Mouse (Mus musculus): ENCODE results near the gene Gm28047. TPM values are rescaled to one million over a fixed set of nuclear protein-coding genes. Genes with fewer than 3 reads are reported as not detected.

Gm28047 gene
- polyA plus RNA-seq, 1 experiment from 2014 or later = 0.36 TPM

DNA sequence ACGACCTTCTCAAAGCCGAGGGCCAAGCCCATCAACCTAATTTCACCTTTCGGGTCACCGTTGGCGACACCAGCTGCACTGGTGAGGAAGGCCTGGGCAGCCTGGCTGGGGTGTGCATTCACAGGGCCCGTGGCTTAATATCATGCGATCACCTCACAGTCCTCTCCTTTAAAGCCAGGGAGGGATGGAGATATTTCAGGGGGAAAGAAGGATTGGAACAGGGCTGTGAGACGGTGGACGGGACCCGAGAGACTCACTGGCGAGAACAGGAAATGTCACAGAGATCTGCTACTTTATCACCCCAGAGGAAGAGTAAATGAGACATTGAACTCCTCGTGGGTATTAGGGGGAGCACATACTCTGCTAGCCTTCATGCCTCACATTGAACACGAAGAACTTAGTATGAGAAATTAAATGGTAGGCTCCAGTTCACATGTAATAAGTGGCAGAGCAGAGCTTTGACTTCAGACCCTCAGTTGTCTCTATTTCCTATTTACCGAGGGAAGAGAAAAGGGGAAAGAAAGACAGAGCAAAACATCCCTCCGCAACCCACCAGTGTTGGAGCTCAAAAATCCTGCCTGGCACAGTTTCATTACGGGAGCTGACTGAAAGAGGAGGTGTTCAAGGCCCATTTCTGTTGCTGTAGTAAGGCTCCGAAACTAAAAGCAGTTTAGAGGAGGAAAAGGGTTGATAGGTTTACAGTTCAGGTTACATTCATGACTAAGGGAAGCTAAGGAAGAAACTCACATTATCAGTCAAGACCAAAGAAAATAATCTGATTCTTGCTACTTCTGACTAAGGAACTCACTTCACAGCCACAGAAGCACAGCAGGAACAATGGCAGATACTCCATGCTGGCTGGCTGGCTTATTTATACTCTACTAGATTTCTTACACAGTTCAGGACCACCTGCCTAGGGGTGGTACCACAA, 105.4 kb downstream of the Gm28047 start:
- Histone ChIP-seq H3K4me2 (replicated peaks; ENCODE audit: low read depth, low read length) (peak overlapping the region; percentile 84), H3K27me3 (ENCODE audit: insufficient read depth, low read length) (no peaks in the 10 kb centered on the region), H3K4me3 (ENCODE audit: low read length) (peak overlapping the region; percentile 66), H3K4me1 (ENCODE audit: insufficient read depth, low read length) (peaks cover 30% of the 10 kb centered on the region), H3K36me3 (ENCODE audit: insufficient read depth, low read length) (peaks cover 22% of the 10 kb centered on the region), H3K9ac (replicated peaks; ENCODE audit: low read length) (peak overlapping the region; percentile 85), H3K27ac (ENCODE audit: low read length) (peak overlapping the region; percentile 99), H3K9me3 (ENCODE audit: low read length) (no peaks in the 10 kb centered on the region)
- no peak for ATAC-seq (ENCODE audit: low FRiP score, low TSS enrichment)
- 54% methylated on average over 17 of the region's 17 CpGs for WGBS

DNA sequence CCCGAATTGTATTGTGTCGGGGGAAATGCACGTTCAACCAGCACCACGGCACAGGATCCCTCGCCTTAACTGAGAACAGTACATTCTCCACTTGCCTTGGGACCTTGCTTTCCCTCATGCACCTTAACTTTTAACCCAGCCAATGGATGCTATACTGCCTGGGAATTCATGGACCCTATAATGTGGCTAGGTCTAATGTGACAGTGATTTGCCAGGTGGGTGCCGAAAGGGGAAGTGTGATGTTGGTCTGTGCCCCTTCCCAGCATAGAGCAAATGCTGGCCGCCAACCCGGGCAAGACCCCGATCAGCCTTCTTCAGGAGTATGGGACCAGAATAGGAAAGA, 106.0 kb downstream of the Gm28047 start:
- H3K4me3 ChIP-seq (ENCODE audit: low read length) = peak overlapping the region; percentile 66
- H3K36me3 ChIP-seq (ENCODE audit: insufficient read depth, low read length) = peaks cover 17% of the 10 kb centered on the region
- peaks cover 30% of the 10 kb centered on the region for H3K4me1 ChIP-seq (ENCODE audit: insufficient read depth, low read length)
- H3K27ac ChIP-seq (ENCODE audit: low read length) = peak overlapping the region; percentile 99
- no peaks in the 10 kb centered on the region for H3K9me3 ChIP-seq (ENCODE audit: low read length)
- no peak for ATAC-seq (ENCODE audit: low FRiP score, low TSS enrichment)
- H3K4me2 ChIP-seq (replicated peaks; ENCODE audit: low read depth, low read length) = peak overlapping the region; percentile 84
- WGBS = 16% methylated on average over 9 of the region's 9 CpGs
- H3K27me3 ChIP-seq (ENCODE audit: insufficient read depth, low read length) = no peaks in the 10 kb centered on the region
- H3K9ac ChIP-seq (replicated peaks; ENCODE audit: low read length) = peak overlapping the region; percentile 85

DNA sequence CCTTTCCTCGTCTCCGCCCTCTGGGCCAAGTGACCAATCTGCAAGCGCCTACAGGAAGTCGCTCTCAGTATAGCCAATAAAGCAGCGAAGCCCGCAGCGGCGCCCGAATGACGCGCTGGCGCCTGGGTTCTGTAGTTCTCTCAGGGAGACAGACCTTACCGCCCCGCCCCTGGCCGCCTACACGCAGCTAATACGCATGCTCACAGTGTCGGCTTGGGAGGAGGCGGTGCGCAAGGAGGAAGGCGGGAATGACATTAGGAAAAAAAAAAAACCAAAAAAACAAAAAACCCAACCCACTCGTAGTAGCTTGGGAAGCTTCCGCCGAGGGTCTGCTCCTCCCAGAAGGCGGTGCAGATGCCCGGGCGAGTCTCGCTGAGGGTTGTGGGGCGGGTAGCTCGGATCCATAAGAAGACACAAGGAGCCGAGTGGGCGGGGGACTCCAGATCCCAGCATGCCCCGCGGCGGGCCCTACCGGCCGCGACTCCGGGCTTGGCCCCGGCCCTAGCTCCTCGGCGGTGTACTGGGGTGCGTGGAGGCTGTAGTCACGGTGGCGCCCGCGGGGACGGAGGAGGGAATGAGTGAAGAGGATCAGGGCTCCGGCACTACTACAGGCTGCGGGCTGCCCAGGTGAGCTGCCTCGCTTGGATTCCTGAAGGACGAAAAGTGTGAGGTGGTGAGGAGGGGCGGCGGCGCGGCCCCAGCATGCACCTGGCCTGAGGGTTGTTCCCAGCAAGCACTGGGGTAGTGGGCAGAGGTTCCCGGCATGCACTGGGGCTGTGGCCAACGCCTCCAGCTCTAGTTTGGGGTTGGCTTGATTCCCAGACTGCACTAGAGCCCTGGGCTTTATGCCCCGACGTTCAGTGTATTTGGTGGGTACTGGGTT, 106.7 kb downstream of the Gm28047 start, which contains the start of gene Tarbp2:
Gene Tarbp2 (plus strand): TSS at position 217 of the 883 bp plus-strand sequence.
- WGBS = 1% methylated on average over 60 of the region's 60 CpGs
- peak within 1 kb of the TSS; percentile 84 for H3K4me2 ChIP-seq (replicated peaks; ENCODE audit: low read depth, low read length)
- H3K36me3 ChIP-seq (ENCODE audit: insufficient read depth, low read length) = peaks cover 13% of the 10 kb centered on the region
- peak within 1 kb of the TSS; percentile 85 for H3K9ac ChIP-seq (replicated peaks; ENCODE audit: low read length)
- H3K4me1 ChIP-seq (ENCODE audit: insufficient read depth, low read length) = peaks cover 30% of the 10 kb centered on the region
- peak; percentile 93 for ATAC-seq (ENCODE audit: low FRiP score, low TSS enrichment)
- peak within 1 kb of the TSS; percentile 66 for H3K4me3 ChIP-seq (ENCODE audit: low read length)
- peak within 1 kb of the TSS; percentile 99 for H3K27ac ChIP-seq (ENCODE audit: low read length)
- no peaks in the 10 kb centered on the region for H3K9me3 ChIP-seq (ENCODE audit: low read length)
- no peaks in the 10 kb centered on the region for H3K27me3 ChIP-seq (ENCODE audit: insufficient read depth, low read length)

DNA sequence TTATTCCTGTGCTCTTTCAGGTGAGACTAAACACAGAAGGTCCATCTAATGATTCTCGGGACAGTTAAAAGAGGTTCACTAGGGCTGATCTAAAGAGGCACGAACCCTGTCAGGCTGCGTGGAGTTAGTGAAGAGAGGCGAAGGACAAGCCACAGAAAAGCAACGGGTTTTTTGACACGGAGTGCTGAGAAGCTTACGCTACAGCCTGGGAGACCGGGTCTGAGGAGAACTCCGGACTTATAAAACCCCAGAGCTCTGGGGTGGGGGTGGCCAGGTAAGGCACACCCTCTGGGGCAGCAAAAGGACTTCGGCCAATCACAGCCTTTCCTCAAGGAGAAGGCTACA, 107.3 kb downstream of the Gm28047 start:
- Histone ChIP-seq H3K4me1 (ENCODE audit: insufficient read depth, low read length) (peaks cover 34% of the 10 kb centered on the region), H3K9ac (replicated peaks; ENCODE audit: low read length) (peak overlapping the region; percentile 76), H3K4me2 (replicated peaks; ENCODE audit: low read depth, low read length) (peak overlapping the region; percentile 84), H3K4me3 (ENCODE audit: low read length) (peak overlapping the region; percentile 66), H3K27me3 (ENCODE audit: insufficient read depth, low read length) (no peaks in the 10 kb centered on the region), H3K9me3 (ENCODE audit: low read length) (no peaks in the 10 kb centered on the region), H3K27ac (ENCODE audit: low read length) (peak overlapping the region; percentile 77), H3K36me3 (ENCODE audit: insufficient read depth, low read length) (peaks cover 11% of the 10 kb centered on the region)
- ATAC-seq (ENCODE audit: low FRiP score, low TSS enrichment) = no peak
- WGBS = 0% methylated on average over 10 of the region's 10 CpGs

DNA sequence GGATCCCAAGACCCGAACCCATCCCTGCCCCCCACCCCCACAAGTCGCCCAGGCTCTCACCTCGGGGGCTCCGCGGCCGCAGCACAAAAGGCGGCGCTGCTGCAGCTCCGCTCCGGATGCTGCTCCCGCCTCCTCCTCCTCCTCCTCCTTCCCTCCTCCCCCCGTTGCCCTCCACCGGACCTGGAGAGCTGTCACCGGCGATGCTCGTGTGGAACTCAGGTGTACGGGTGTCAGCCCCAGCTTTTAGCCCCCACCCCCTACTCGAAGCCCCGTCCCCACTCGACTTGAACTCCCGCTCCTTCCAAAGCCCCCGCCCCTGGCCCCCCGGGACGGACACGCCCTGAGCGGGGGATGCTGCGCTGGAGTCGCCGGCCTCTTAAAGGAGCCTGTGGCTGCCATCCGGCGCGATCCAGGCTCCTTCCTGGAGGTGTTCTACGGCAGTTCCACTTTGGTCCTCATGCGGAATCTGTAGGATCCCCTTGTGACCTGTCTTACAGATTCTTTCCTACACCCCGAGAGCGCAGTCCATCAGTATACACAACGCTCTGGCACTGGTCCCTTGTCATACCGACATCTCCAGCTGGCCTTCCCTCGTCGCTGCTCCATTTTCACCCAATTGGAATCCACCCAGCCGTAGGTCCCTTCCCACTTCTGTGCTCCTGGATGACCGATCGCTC, 108.0 kb downstream of the Gm28047 start, which contains the start of gene Map3k12:
Gene Map3k12 (minus strand): TSS at position 337 of the 677 bp plus-strand sequence.
- Histone ChIP-seq H3K9ac (replicated peaks; ENCODE audit: low read length) (peak within 1 kb of the TSS; percentile 76), H3K36me3 (ENCODE audit: insufficient read depth, low read length) (peaks cover 4% of the 10 kb centered on the region; the same call in 1 of the 2 replicates), H3K4me2 (replicated peaks; ENCODE audit: low read depth, low read length) (peak within 1 kb of the TSS; percentile 84), H3K4me1 (ENCODE audit: insufficient read depth, low read length) (peaks cover 41% of the 10 kb centered on the region), H3K27ac (ENCODE audit: low read length) (peak within 1 kb of the TSS; percentile 99), H3K9me3 (ENCODE audit: low read length) (no peaks in the 10 kb centered on the region), H3K27me3 (ENCODE audit: insufficient read depth, low read length) (no peaks in the 10 kb centered on the region), H3K4me3 (ENCODE audit: low read length) (peak within 1 kb of the TSS; percentile 66)
- WGBS = under 1% methylated on average over 43 of the region's 43 CpGs
- peak; percentile 7; the same call in 1 of the 2 replicates for ATAC-seq (ENCODE audit: low FRiP score, low TSS enrichment)

DNA sequence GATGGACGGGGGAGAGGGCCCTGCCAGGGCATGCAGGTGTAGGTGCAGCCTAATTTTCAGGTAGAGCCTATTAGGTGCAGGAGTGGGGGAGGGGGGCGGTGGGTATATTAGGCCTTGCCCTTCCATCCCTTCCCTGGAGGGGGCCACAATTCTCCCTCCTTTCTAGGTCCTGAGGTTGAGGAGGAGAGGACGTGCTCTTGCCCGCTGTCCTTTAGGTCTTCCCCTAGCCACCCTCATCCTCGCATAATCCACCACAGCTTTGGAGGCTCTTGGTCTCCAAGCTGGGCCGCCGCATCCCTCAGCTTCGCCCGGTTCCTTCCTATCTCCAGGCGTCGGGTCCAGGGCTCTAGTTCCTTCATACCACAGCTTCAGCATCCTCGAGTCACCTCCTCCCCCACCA, 108.6 kb downstream of the Gm28047 start:
- Histone ChIP-seq H3K9me3 (ENCODE audit: low read length) (no peaks in the 10 kb centered on the region), H3K4me1 (ENCODE audit: insufficient read depth, low read length) (peaks cover 47% of the 10 kb centered on the region), H3K4me2 (replicated peaks; ENCODE audit: low read depth, low read length) (peak overlapping the region; percentile 84), H3K4me3 (ENCODE audit: low read length) (peak overlapping the region; percentile 66), H3K9ac (replicated peaks; ENCODE audit: low read length) (peak overlapping the region; percentile 76), H3K27ac (ENCODE audit: low read length) (peak overlapping the region; percentile 77), H3K36me3 (ENCODE audit: insufficient read depth, low read length) (0 out of 2 replicates have a peak, but pooled peaks cover 2% of the 10 kb centered on the region), H3K27me3 (ENCODE audit: insufficient read depth, low read length) (no peaks in the 10 kb centered on the region)
- 2% methylated on average over 12 of the region's 12 CpGs for WGBS
- ATAC-seq (ENCODE audit: low FRiP score, low TSS enrichment) = no peak

DNA sequence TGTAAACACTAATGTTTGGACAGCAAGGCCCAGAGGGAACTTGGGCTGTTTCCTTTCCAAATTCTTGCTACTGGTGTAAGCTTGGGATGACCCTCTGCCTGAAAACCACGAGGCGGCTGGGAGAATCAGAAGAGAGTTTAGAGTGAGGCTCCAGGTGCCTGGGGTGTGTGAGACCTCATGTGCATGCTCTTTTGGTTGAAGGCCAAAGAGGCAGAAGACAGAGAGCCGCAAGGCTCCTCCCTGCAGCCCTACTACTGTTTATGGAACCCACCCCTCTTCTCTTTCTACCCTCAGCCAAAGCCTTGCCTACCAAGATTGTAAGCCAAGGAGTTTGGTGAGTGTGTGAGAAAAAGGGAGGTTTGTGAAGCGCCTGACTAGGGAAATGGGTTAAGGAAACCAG, 109.1 kb downstream of the Gm28047 start:
- Histone ChIP-seq H3K4me3 (ENCODE audit: low read length) (peak overlapping the region; percentile 66), H3K27ac (ENCODE audit: low read length) (peak overlapping the region; percentile 77; the same call in 1 of the 2 replicates), H3K4me1 (ENCODE audit: insufficient read depth, low read length) (peaks cover 52% of the 10 kb centered on the region), H3K9ac (replicated peaks; ENCODE audit: low read length) (peak overlapping the region; percentile 76), H3K27me3 (ENCODE audit: insufficient read depth, low read length) (no peaks in the 10 kb centered on the region), H3K9me3 (ENCODE audit: low read length) (no peaks in the 10 kb centered on the region), H3K4me2 (replicated peaks; ENCODE audit: low read depth, low read length) (peak overlapping the region; percentile 84), H3K36me3 (ENCODE audit: insufficient read depth, low read length) (no peaks in the 10 kb centered on the region)
- 33% methylated on average over 4 of the region's 4 CpGs for WGBS
- no peak for ATAC-seq (ENCODE audit: low FRiP score, low TSS enrichment)

DNA sequence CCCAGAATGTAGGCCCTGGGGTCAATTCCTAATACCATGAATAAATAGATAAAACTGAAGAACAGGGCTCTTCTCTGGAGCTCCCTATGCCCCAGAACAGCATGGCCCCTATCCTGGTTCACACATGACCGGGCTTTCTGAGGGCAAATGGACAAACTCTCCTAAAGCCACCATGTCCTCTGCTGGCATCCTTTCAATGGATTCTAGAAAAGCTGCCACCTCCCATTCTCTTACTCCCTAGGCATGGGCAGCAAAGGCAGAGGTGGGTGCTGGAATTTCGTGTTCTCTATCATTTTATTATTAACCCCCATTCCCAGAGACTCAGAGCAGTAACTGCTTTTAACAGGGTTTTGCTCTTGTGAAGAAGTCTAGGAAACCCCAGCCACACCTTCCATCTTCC, 109.6 kb downstream of the Gm28047 start:
- ATAC-seq (ENCODE audit: low FRiP score, low TSS enrichment) = no peak
- H3K4me1 ChIP-seq (ENCODE audit: insufficient read depth, low read length) = peaks cover 49% of the 10 kb centered on the region
- WGBS = 90% methylated on average over 2 of the region's 2 CpGs
- no peaks in the 10 kb centered on the region for H3K9me3 ChIP-seq (ENCODE audit: low read length)
- peak overlapping the region; percentile 84 for H3K4me2 ChIP-seq (replicated peaks; ENCODE audit: low read depth, low read length)
- no peak overlapping the region for H3K27ac ChIP-seq (ENCODE audit: low read length)
- no peak overlapping the region for H3K9ac ChIP-seq (replicated peaks; ENCODE audit: low read length)
- H3K4me3 ChIP-seq (ENCODE audit: low read length) = 0 out of 2 replicates have a peak overlapping the region, but pooled peaks have one; percentile 66
- no peaks in the 10 kb centered on the region for H3K27me3 ChIP-seq (ENCODE audit: insufficient read depth, low read length)
- no peaks in the 10 kb centered on the region for H3K36me3 ChIP-seq (ENCODE audit: insufficient read depth, low read length)

DNA sequence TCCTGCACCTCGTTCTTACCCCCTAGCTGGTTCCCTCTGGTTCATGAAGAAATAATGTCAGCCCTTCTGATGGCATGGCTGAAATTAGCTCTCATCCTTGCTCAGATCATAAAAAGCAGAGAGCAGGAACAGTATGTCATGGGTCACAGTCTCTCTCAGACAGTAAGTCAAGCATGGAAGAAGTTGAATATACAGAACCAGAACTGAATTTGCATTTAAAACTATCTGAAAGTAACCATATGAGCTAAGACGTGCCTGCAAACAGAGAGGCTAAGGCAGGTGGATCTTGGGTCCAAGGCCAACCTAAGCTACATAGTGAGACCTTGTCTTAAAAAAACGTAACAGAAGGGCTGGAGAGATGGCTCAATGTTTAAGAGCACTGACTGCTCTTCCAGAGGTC, 111.9 kb downstream of the Gm28047 start:
- Histone ChIP-seq H3K27me3 (ENCODE audit: insufficient read depth, low read length) (no peaks in the 10 kb centered on the region), H3K9me3 (ENCODE audit: low read length) (no peaks in the 10 kb centered on the region), H3K27ac (ENCODE audit: low read length) (no peak overlapping the region), H3K4me3 (ENCODE audit: low read length) (no peak overlapping the region), H3K36me3 (ENCODE audit: insufficient read depth, low read length) (no peaks in the 10 kb centered on the region), H3K4me1 (ENCODE audit: insufficient read depth, low read length) (peaks cover 46% of the 10 kb centered on the region), H3K9ac (replicated peaks; ENCODE audit: low read length) (no peak overlapping the region), H3K4me2 (replicated peaks; ENCODE audit: low read depth, low read length) (no peak overlapping the region)
- 57% methylated on average over 3 of the region's 3 CpGs for WGBS
- ATAC-seq (ENCODE audit: low FRiP score, low TSS enrichment) = no peak

All from kidney, embryonic 16.5 days (tissue).